Mouse (Mus musculus): ENCODE data around the gene Cry1.

The Cry1 gene

GRCm38 (mm10) chr10:85184964-85185608, at the start of gene Cry1:
TSS of gene Cry1 (minus strand) at chr10:85185064.
- in situ Hi-C loops (cut with MboI, MseI) = loop anchor here (5.0 kb wide), 1 partner anchor 752 kb away; no protein-coding TSS in a partner anchor

- in situ Hi-C loops (cut with MboI, MseI) = loop anchor here (5.0 kb wide), 1 partner anchor 56 kb away; no protein-coding TSS in a partner anchor
These were observed 36.8 kb upstream of the Cry1 start for GRCm38 (mm10) chr10:85221771-85222050.

- in situ Hi-C loops (cut with MboI, MseI) = loop anchor here (5.0 kb wide), 1 partner anchor 56 kb away; no protein-coding TSS in a partner anchor
These were observed 36.3 kb upstream of the Cry1 start for GRCm38 (mm10) chr10:85220918-85221770.

- in situ Hi-C loops (cut with MboI, MseI) = loop anchor here (10.0 kb wide), 1 partner anchor 440 kb away; no protein-coding TSS in a partner anchor
These were observed 30.0 kb upstream of the Cry1 start for GRCm38 (mm10) chr10:85214847-85215246.

GRCm38 (mm10) chr10:85211673-85212072, 26.8 kb upstream of the Cry1 start:
- in situ Hi-C loops (cut with MboI, MseI) = loop anchor here (10.0 kb wide), 1 partner anchor 443 kb away; no protein-coding TSS in a partner anchor

- in situ Hi-C loops (cut with MboI, MseI) = loop anchor here (10.0 kb wide), 1 partner anchor 445 kb away; no protein-coding TSS in a partner anchor
These were observed 25.3 kb upstream of the Cry1 start for GRCm38 (mm10) chr10:85210125-85210524.

- in situ Hi-C loops (cut with MboI, MseI) = no loop called here
These were observed 24.3 kb upstream of the Cry1 start for GRCm38 (mm10) chr10:85209119-85209605.

GRCm38 (mm10) chr10:85205316-85205715, 20.5 kb upstream of the Cry1 start:
- in situ Hi-C loops (cut with MboI, MseI) = no loop called here

DNA sequence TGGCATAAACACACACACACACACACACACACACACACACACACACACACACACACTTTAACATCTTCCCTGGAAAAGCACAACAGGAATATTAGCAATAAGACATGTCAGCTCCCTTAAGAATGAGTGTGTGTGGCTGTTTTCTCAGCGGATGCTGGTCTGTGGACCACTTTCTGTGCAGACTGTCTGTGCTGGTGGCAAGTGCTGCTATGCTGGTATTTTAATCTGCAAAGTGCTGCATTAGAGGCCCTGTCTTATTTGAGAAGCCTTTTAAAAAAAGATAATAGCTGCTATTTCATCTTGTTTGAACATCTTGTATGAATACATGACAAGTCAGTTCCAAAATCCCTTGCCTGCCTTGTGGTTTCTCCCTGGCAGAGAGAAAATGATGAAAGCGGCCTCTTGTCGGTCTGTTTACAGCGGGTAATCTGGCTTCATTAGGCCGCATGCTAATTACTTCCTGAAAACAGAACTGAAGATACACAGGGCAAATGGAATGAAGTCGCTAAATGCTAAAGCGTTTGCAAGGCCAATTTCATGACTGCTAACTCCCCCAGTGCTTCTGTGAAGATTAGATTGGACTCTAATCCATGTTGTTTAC, 19.5 kb upstream of the Cry1 start:
- in situ Hi-C loops (cut with MboI, MseI) = no loop called here

DNA sequence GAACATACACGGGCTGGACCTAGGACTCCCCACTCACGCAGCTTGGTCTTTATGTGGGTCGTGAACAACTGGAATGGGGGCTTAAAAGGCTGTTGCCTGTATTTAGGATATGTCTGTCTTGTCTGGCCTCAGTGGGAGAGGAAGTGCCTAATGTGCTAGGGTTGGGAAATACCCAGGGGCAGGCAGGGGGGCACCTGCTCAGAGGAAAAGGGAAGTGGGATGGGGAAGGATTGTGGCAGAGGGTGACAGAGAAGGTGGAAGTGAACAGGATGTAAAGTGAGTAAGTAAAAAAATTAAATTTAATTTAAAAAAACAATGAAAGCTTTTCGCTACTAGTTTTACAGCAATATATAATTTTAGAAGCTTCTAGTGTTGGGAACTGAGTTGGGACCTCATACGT, 9.7 kb upstream of the Cry1 start:
- in situ Hi-C loops (cut with MboI, MseI) = no loop called here

DNA sequence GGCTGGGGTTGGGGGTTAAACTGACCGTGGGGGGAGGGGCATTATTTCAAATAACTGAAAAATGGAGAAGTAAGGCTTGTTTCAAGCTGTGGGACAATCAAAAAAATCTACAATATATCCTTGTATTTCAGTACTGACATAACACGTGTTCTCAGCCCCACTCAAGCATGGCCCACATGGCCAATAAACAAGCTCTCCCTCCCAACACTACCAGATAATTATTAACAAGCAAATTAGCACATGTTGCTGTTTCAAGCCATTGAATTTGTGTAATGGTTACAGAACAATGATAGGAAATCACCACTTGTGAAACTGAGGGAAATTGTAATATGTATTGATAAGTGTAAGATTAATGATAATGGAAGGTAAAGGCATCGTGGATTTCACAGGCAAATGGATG, 8.5 kb upstream of the Cry1 start:
- in situ Hi-C loops (cut with MboI, MseI) = no loop called here

GRCm38 (mm10) chr10:85190652-85191051, 5.8 kb upstream of the Cry1 start:
- in situ Hi-C loops (cut with MboI, MseI) = no loop called here

- in situ Hi-C loops (cut with MboI, MseI) = no loop called here
These were observed 5.1 kb upstream of the Cry1 start for GRCm38 (mm10) chr10:85189966-85190365.

DNA sequence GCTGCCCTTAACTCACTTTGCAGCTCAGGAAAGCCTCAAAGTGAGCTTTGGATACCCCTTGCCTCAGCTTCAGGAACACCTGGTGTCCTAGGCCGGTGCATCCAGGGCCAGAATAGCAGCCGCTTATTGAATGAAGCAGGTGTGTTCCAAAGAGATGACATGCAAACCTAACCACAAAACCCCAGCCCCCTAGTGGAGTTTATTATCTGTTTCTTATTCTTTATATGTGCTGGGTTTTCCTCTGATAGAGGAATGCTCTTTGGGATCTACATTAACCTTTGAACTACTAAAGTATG, 1.6 kb upstream of the Cry1 start:
- in situ Hi-C loops (cut with MboI, MseI) = no loop called here

DNA sequence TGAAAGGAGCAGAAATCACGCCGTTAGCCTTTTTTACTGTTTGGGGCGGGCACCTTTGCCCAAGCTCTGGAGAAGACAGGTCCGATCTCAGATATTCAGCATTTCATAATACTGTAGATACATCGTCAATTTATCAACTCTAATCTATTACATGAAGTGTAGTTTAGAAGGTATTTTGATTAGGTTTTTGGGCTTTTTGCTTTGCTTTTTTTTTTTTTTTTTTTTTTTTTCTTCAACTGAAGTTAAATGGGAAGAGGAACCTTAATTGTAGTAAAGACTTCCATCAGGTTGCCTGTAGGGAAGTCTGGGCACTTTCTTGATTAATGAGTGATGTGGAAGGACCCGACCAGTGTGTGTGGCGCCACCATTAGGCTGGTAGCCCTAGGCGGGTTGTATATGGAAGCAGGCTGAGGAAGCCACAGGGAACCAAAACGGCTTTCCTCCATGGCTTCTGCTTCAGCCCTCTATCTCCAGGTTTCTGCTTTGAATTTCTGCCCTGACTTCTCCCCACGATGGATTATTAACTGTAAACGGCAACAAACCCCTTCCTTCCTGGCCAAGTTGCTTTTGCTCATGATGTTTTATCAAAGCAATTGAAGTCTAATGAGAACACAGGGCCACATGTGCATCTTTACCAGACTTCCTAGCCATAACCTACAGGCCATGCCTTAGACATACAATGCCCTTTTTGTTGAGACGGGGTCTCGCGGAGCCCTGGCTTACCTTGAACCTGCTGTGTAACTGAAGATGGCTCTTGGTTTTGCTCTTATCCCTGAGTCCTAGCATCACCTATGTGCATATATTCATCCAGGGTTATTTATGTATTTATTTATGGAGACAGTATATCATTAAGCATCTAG, 1.0 kb upstream of the Cry1 start:
- in situ Hi-C loops (cut with MboI, MseI) = no loop called here

DNA sequence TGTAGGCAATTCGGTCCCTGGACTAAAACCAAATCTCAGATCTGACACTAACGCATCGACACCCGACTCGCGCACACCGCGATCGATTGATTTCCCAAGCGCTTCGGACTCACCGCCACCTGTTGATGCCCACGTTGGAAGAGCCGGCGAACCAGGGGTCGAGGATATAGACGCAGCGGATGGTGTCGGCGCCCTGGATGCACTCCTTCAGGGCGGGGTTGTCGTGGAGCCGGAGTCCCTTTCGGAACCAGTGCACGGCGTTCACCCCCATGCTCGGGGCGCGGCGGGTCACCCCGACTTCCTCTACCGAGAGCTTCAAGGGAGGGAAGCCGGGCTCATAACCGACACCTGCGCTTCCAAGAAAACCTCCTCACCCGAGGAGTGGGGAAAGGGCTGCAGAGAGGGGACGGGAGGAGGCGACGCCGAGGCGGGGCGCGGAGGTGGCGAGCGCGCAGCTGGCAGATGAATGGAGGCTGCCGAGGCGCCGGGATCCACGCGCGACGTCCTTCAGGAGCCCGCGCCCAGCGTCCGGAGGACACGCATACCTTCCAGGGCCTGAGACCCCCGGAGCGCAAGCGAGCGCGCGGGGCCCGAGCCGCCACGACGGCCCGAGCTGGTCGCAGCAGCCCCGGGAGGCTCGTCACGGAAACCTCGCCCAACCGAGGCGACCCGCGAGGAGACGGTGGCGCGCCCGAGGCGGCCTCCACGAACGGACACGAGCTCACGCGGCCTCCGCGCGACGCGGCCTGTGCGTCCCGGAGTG, 482 bp downstream of the Cry1 start:
- in situ Hi-C loops (cut with MboI, MseI) = loop anchor here (5.0 kb wide), 1 partner anchor 753 kb away; no protein-coding TSS in a partner anchor

GRCm38 (mm10) chr10:85183619-85184018, 1.2 kb downstream of the Cry1 start:
- in situ Hi-C loops (cut with MboI, MseI) = loop anchor here (5.0 kb wide), 1 partner anchor 754 kb away; no protein-coding TSS in a partner anchor

DNA sequence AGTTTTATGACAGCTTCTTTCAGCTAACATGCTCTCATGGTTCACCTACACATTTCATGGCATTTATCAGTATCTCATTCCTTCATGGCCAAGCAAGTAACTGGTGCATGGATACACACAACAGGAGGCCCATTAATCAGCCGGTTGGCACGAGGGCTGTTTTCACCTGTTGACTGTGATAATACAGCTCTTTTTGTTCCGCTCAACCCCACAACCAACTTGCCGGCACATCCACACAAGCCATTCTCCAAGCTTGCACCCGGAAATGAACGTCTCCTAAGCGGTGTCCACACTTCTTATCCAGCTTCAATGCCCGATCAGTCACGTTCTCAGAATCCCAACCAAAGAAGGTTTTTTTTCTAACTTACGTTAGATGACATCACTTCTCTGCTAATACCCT, 2.1 kb downstream of the Cry1 start:
- in situ Hi-C loops (cut with MboI, MseI) = loop anchor here (5.0 kb wide), 1 partner anchor 755 kb away; no protein-coding TSS in a partner anchor

DNA sequence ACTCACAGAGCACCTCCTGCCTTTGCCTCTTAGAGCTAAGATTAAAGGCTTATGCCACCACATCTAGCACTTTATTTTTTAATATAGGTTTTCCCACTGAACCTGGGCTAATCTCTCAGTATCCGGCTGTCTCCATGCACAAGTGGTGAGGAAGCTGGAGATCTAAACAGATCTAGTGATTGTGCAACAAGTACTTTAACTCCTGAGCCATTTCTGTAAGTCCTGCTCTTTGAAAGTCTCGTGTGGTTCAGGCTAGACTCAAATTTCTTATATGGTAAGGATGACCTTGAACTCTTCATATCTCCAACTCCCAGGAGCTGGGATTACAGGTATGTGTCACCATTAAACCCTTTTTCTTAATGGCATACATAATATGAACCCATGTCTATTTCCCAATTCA, 8.2 kb downstream of the Cry1 start:
- in situ Hi-C loops (cut with MboI, MseI) = no loop called here

- in situ Hi-C loops (cut with MboI, MseI) = no loop called here
These were observed 19.6 kb downstream of the Cry1 start for GRCm38 (mm10) chr10:85165306-85165705.

GRCm38 (mm10) chr10:85164791-85165190, 20.1 kb downstream of the Cry1 start:
- in situ Hi-C loops (cut with MboI, MseI) = no loop called here

Data from regulatory T cell (primary cell).